Mouse (Mus musculus) left cerebral cortex, postnatal 10 days (tissue): ENCODE measurements around the gene Tmem200a. TPM values are rescaled to one million over a fixed set of nuclear protein-coding genes. Genes with fewer than 3 reads are reported as not detected.
A peak's percentile ranks its signal among the peaks of the same experiment; 100 is the strongest.

Experiments
- DNase-seq, 2 experiments: peaks; one replicate each; pipeline ENCODE4 v3.0.0; 2021 to 2022; ENCODE audit warnings: low spot score in 2 of 2, mixed read lengths in 1 of 2; ENCODE audit errors: extremely low spot score in 1 of 2
- intact Hi-C: fragments of 180-260 bp; cut with DNase I; formaldehyde crosslinking; loops from one replicate; pipeline ENCODE4 v1.15.1; 2025
- total RNA-seq, 2 experiments: library from RNA; stranded (reverse); gene quantifications; 2 replicates each; pipeline ENCODE4 v1.2.3; 2021

Tmem200a gene
- 10 to 100 TPM; 23.7 to 24.1 TPM for total RNA-seq

GRCm38 (mm10) chr10:26078521-26079142 lies at the start of gene Tmem200a:
Gene Tmem200a (minus strand): TSS chr10:26079052.
- intact Hi-C loops = loop anchor here (2.0 kb wide), 1 partner anchor 398 kb away; no protein-coding TSS in a partner anchor
- DNase-seq = peak; percentile 78 to 81

- intact Hi-C loops = no loop called here
- peak in 1 of 2 experiments; percentile 24 for DNase-seq
These were observed 41.0 kb upstream of the Tmem200a start for GRCm38 (mm10) chr10:26119822-26120183.

- intact Hi-C loops = no loop called here
- DNase-seq = no peak
These were observed 40.4 kb upstream of the Tmem200a start for GRCm38 (mm10) chr10:26119067-26119821.

- DNase-seq = no peak
- intact Hi-C loops = no loop called here
These were observed 35.6 kb upstream of the Tmem200a start for GRCm38 (mm10) chr10:26114409-26114808.

GRCm38 (mm10) chr10:26103330-26103982 lies 24.6 kb upstream of the Tmem200a start:
- DNase-seq = no peak
- intact Hi-C loops = no loop called here

GRCm38 (mm10) chr10:26082081-26082480 lies 3.2 kb upstream of the Tmem200a start:
- intact Hi-C loops = no loop called here
- no peak for DNase-seq

- intact Hi-C loops = loop anchor here (2.0 kb wide), 1 partner anchor 399 kb away; no protein-coding TSS in a partner anchor
- no peak for DNase-seq
These were observed 826 bp upstream of the Tmem200a start for GRCm38 (mm10) chr10:26079678-26080077.

GRCm38 (mm10) chr10:26077671-26078481 lies 976 bp downstream of the Tmem200a start, which contains the start of gene Gm9767:
Gene Gm9767 (plus strand): TSS chr10:26078255.
- DNase-seq = peak in 1 of 2 experiments; percentile 51
- intact Hi-C loops = loop anchor here (2.0 kb wide), 1 partner anchor 397 kb away; no protein-coding TSS in a partner anchor

GRCm38 (mm10) chr10:26076949-26077348 lies 1.9 kb downstream of the Tmem200a start:
- intact Hi-C loops = no loop called here
- no peak for DNase-seq

- DNase-seq = no peak
These were observed 6.9 kb downstream of the Tmem200a start for GRCm38 (mm10) chr10:26071986-26072385.

GRCm38 (mm10) chr10:26063071-26063470 lies 15.8 kb downstream of the Tmem200a start:
- intact Hi-C loops = no loop called here

More at GRCm38 (mm10) chr10:26071986-26072385, 6.9 kb downstream of the Tmem200a start:
- intact Hi-C loops = no loop called here

GRCm38 (mm10) chr10:26059662-26060307 lies 19.1 kb downstream of the Tmem200a start:
- DNase-seq = peak in 1 of 2 experiments; percentile 14
- intact Hi-C loops = no loop called here

More at GRCm38 (mm10) chr10:26063071-26063470, 15.8 kb downstream of the Tmem200a start:
- no peak for DNase-seq

GRCm38 (mm10) chr10:26051177-26051576 lies 27.7 kb downstream of the Tmem200a start:
- intact Hi-C loops = no loop called here
- no peak for DNase-seq

GRCm38 (mm10) chr10:26034931-26035330 lies 43.9 kb downstream of the Tmem200a start:
- intact Hi-C loops = no loop called here
- peak; percentile 61 to 67 for DNase-seq

GRCm38 (mm10) chr10:26018740-26019139 lies 60.1 kb downstream of the Tmem200a start:
- intact Hi-C loops = no loop called here
- no peak for DNase-seq

- no peak for DNase-seq
- intact Hi-C loops = no loop called here
These were observed 64.6 kb downstream of the Tmem200a start for GRCm38 (mm10) chr10:26014298-26014697.

GRCm38 (mm10) chr10:26008948-26009347 lies 69.9 kb downstream of the Tmem200a start:
- DNase-seq = peak in 1 of 2 experiments; percentile 26
- intact Hi-C loops = no loop called here

GRCm38 (mm10) chr10:26005471-26005870 lies 73.4 kb downstream of the Tmem200a start:
- intact Hi-C loops = no loop called here
- DNase-seq = no peak
